Mouse (Mus musculus) CD4-positive, CD25-positive, alpha-beta regulatory T cell, adult 4 months (primary cell): ENCODE measurements around the gene Rbx1. TPM values are rescaled to one million over a fixed set of nuclear protein-coding genes. Genes with fewer than 3 reads are reported as not detected.

Experiments used
- ATAC-seq: one replicate; pipeline ENCODE4 v1.8.0; 2017
- polyA plus RNA-seq, 2 experiments: library from polyadenylated mRNA; unstranded; fragments of 100-300 nt; shearing (Covaris generic); gene quantifications; one replicate each; pipeline ENCODE4 v1.2.1; 2017

Rbx1 gene
- polyA plus RNA-seq, 2 experiments from 2014 or later, result 269 to 371 TPM

- no peak for ATAC-seq
Measured at GRCm38 (mm10) chr15:81485483-81485882, 19.4 kb downstream of the Rbx1 start.

- ATAC-seq, result no peak
Measured at GRCm38 (mm10) chr15:81503466-81503865, 37.4 kb downstream of the Rbx1 start.

- ATAC-seq, result no peak
Measured at GRCm38 (mm10) chr15:81503995-81504394, 37.9 kb downstream of the Rbx1 start.

- ATAC-seq, result peak; percentile 57
Measured at GRCm38 (mm10) chr15:81507201-81507600, 41.1 kb downstream of the Rbx1 start.

- peak; percentile 11 for ATAC-seq
Measured at GRCm38 (mm10) chr15:81510621-81511020, 44.5 kb downstream of the Rbx1 start.

- ATAC-seq, result peak; percentile 69
Measured at GRCm38 (mm10) chr15:81511601-81512261, 45.6 kb downstream of the Rbx1 start.

- peak; percentile 67 for ATAC-seq
Measured at GRCm38 (mm10) chr15:81514111-81514971, 48.2 kb downstream of the Rbx1 start.

- no peak for ATAC-seq
Measured at GRCm38 (mm10) chr15:81515221-81515620, 49.1 kb downstream of the Rbx1 start.

- ATAC-seq, result no peak
Measured at GRCm38 (mm10) chr15:81518031-81518430, 51.9 kb downstream of the Rbx1 start.

GRCm38 (mm10) chr15:81518761-81519160 lies 52.7 kb downstream of the Rbx1 start:
- no peak for ATAC-seq

GRCm38 (mm10) chr15:81522036-81522751 lies 56.1 kb downstream of the Rbx1 start:
- peak; percentile 53 for ATAC-seq

GRCm38 (mm10) chr15:81522761-81523168 lies 56.7 kb downstream of the Rbx1 start:
- ATAC-seq, result peak; percentile 76

GRCm38 (mm10) chr15:81523169-81523871 lies 57.2 kb downstream of the Rbx1 start:
- ATAC-seq, result peak; percentile 85

GRCm38 (mm10) chr15:81523901-81524300 lies 57.8 kb downstream of the Rbx1 start:
- ATAC-seq, result no peak

Other genes starting within 250 kb of the Rbx1 start
- gene Mchr1, start 230.8 kb upstream of the Rbx1 start, polyA plus RNA-seq, result not detected
- gene Slc25a17, start 105.5 kb upstream of the Rbx1 start, polyA plus RNA-seq, result 100 to 1,000 TPM in 1 of 2 experiments, 10 to 100 TPM in 1; 83.2 to 102 TPM
- 100 to 1,000 TPM; 177 to 187 TPM for gene St13, start 66.2 kb upstream of the Rbx1 start, polyA plus RNA-seq
- 10 to 100 TPM in 1 of 2 experiments, 1 to 10 TPM in 1; 8.3 to 13.1 TPM for gene Xpnpep3, start 66.2 kb upstream of the Rbx1 start, polyA plus RNA-seq
- gene Dnajb7, start 58.0 kb upstream of the Rbx1 start, polyA plus RNA-seq, result 1 to 10 TPM; 3.2 to 4.3 TPM
- 10 to 100 TPM; 15.9 to 18.2 TPM for gene Ep300, start 119.1 kb downstream of the Rbx1 start, polyA plus RNA-seq
- 10 to 100 TPM; 23.6 to 44.0 TPM for gene L3mbtl2, start 197.6 kb downstream of the Rbx1 start, polyA plus RNA-seq
- 1 to 10 TPM; 1.5 to 2.3 TPM for gene Chadl, start 231.0 kb downstream of the Rbx1 start, polyA plus RNA-seq